Mouse (Mus musculus) CH12.LX (cell line): ENCODE results near the gene Slc17a9. TPM values are rescaled to one million over a fixed set of nuclear protein-coding genes. Genes with fewer than 3 reads are reported as not detected.

Experiments used
- DNase-seq: peaks from one replicate; pipeline ENCODE4 v3.0.0-alpha.2; 2013; ENCODE audit errors: extremely low read depth
- H3K27ac ChIP-seq: 2 replicates; pipeline ENCODE4 v1.5.1; 2012; ENCODE audit warnings: low read depth, mild to moderate bottlenecking, control low read depth, moderate library complexity; ENCODE audit not compliant: insufficient read depth
- H3K27me3 ChIP-seq: replicated peaks from 2 replicates; pipeline ENCODE3; 2012; ENCODE audit warnings: inconsistent platforms
- H3K36me3 ChIP-seq, 2 experiments: replicated peaks in 1 of 2; 2 replicates each; pipeline versions ENCODE3 to v1.6.1; 2012; ENCODE audit warnings: inconsistent platforms in 1 of 2, low read length in 1 of 2, mild to moderate bottlenecking in 1 of 2, mixed read lengths in 1 of 2, moderate library complexity in 1 of 2; ENCODE audit not compliant: control insufficient read depth in 1 of 2, insufficient read depth in 1 of 2
- H3K4me1 ChIP-seq, 2 experiments: 2 replicates each; pipeline ENCODE4 v1.6.1; 2012; ENCODE audit warnings: inconsistent platforms in 1 of 2, moderate library complexity in 1 of 2; ENCODE audit not compliant: insufficient read depth in 2 of 2, control insufficient read depth in 1 of 2
- H3K4me2 ChIP-seq: 2 replicates; pipeline ENCODE4 v1.6.1; 2012; ENCODE audit warnings: low read depth, mild to moderate bottlenecking, control low read depth; ENCODE audit not compliant: poor library complexity, insufficient read depth, severe bottlenecking
- H3K4me3 ChIP-seq, 3 experiments: fragments of 150-350 bp in 1 of 3; sonication (generic) in 1 of 3; replicated peaks in 1 of 3; 2 replicates each; pipeline versions ENCODE3 to v1.5.1; 2011 to 2012; ENCODE audit warnings: low read depth in 2 of 3, low read length in 2 of 3, mild to moderate bottlenecking in 2 of 3, moderate library complexity in 2 of 3, control low read depth in 1 of 3, improper control_type of control experiment in 1 of 3, inconsistent platforms in 1 of 3, mixed read lengths in 1 of 3; ENCODE audit not compliant: poor library complexity in 1 of 3
- H3K79me2 ChIP-seq: replicated peaks from 2 replicates; pipeline ENCODE4 v1.6.1; 2012; ENCODE audit warnings: mild to moderate bottlenecking, moderate library complexity; ENCODE audit not compliant: control insufficient read depth, poor library complexity, insufficient read depth, severe bottlenecking; ENCODE audit errors: extremely low read depth
- H3K9ac ChIP-seq: 2 replicates; pipeline ENCODE4 v1.6.1; 2012; ENCODE audit warnings: low read depth, mild to moderate bottlenecking, control low read depth, moderate library complexity; ENCODE audit not compliant: insufficient read depth
- H3K9me3 ChIP-seq: replicated peaks from 2 replicates; pipeline ENCODE3; 2012; ENCODE audit warnings: low read length, inconsistent platforms, mixed read lengths
- CHD2 ChIP-seq: IDR thresholded peaks from 2 replicates; pipeline ENCODE4 v1.6.1; 2011; ENCODE audit warnings: low read length, improper control_type of control experiment
- CTCF ChIP-seq, 2 experiments: IDR thresholded peaks in 1 of 2; conservative IDR thresholded peaks in 1 of 2; 2 replicates each; pipeline ENCODE4 v1.5.1; 2011 to 2012; ENCODE audit warnings: low read depth in 2 of 2, low read length in 2 of 2, improper control_type of control experiment in 1 of 2, inconsistent platforms in 1 of 2, mild to moderate bottlenecking in 1 of 2, moderate library complexity in 1 of 2
- E2F4 ChIP-seq: IDR thresholded peaks from 2 replicates; pipeline ENCODE4 v1.6.1; 2011; ENCODE audit warnings: low read depth, low read length, improper control_type of control experiment; ENCODE audit not compliant: insufficient replicate concordance
- ELF1 ChIP-seq: IDR thresholded peaks from 2 replicates; pipeline ENCODE4 v1.6.1; 2014; ENCODE audit warnings: low read depth, mild to moderate bottlenecking, inconsistent platforms, low read length, improper control_type of control experiment
- GABPA ChIP-seq: IDR thresholded peaks from 2 replicates; pipeline ENCODE4 v1.6.1; 2012; ENCODE audit warnings: low read depth, low read length, improper control_type of control experiment, inconsistent platforms; ENCODE audit not compliant: insufficient replicate concordance
- HCFC1 ChIP-seq: IDR thresholded peaks from 2 replicates; pipeline ENCODE4 v1.6.1; 2012; ENCODE audit warnings: low read depth, mild to moderate bottlenecking, inconsistent platforms, low read length, improper control_type of control experiment
- IRF4 ChIP-seq: IDR thresholded peaks from 2 replicates; pipeline ENCODE4 v1.6.1; 2014; ENCODE audit warnings: low read depth, mild to moderate bottlenecking, inconsistent platforms, low read length, improper control_type of control experiment
- JUN ChIP-seq: IDR thresholded peaks from 2 replicates; pipeline ENCODE4 v1.6.1; 2011; ENCODE audit warnings: low read depth, mild to moderate bottlenecking, low read length, improper control_type of control experiment, moderate library complexity; ENCODE audit not compliant: insufficient read depth
- JUND ChIP-seq: conservative IDR thresholded peaks from 2 replicates; pipeline ENCODE4 v1.6.1; 2011; ENCODE audit warnings: low read depth, low read length, improper control_type of control experiment
- KAT2A ChIP-seq: IDR thresholded peaks from 2 replicates; pipeline ENCODE4 v1.6.1; 2012; ENCODE audit warnings: low read length, improper control_type of control experiment, inconsistent platforms; ENCODE audit not compliant: insufficient replicate concordance
- MAX ChIP-seq: IDR thresholded peaks from 2 replicates; pipeline ENCODE4 v1.6.1; 2011; ENCODE audit warnings: low read length, improper control_type of control experiment
- MEF2A ChIP-seq: IDR thresholded peaks from 2 replicates; pipeline ENCODE4 v1.6.1; 2014; ENCODE audit warnings: low read depth, mild to moderate bottlenecking, inconsistent platforms, low read length, improper control_type of control experiment, borderline replicate concordance
- MYC ChIP-seq: IDR thresholded peaks from 2 replicates; pipeline ENCODE4 v1.6.1; 2011; ENCODE audit warnings: low read depth, mild to moderate bottlenecking, improper control_type of control experiment, low read length
- NRF1 ChIP-seq: IDR thresholded peaks from 2 replicates; pipeline ENCODE4 v1.6.1; 2014; ENCODE audit warnings: low read depth, mild to moderate bottlenecking, inconsistent platforms, low read length, improper control_type of control experiment, moderate library complexity
- POLR2A ChIP-seq: IDR thresholded peaks from 2 replicates; pipeline ENCODE4 v1.6.1; 2011; ENCODE audit warnings: low read depth, mild to moderate bottlenecking, improper control_type of control experiment, low read length
- POLR2AphosphoS2 ChIP-seq: IDR thresholded peaks from 2 replicates; pipeline ENCODE4 v1.6.1; 2011; ENCODE audit warnings: low read depth, low read length, improper control_type of control experiment
- RAD21 ChIP-seq: IDR thresholded peaks from 2 replicates; pipeline ENCODE4 v1.6.1; 2011; ENCODE audit warnings: low read depth, mild to moderate bottlenecking, low read length, improper control_type of control experiment, moderate library complexity
- RCOR1 ChIP-seq: conservative IDR thresholded peaks from 2 replicates; pipeline ENCODE4 v1.6.1; 2012; ENCODE audit warnings: low read depth, mild to moderate bottlenecking, inconsistent platforms, low read length, improper control_type of control experiment
- SMC3 ChIP-seq: IDR thresholded peaks from 2 replicates; pipeline ENCODE4 v1.6.1; 2011; ENCODE audit warnings: low read depth, low read length, improper control_type of control experiment
- UBTF ChIP-seq: IDR thresholded peaks from 2 replicates; pipeline ENCODE4 v1.6.1; 2012; ENCODE audit warnings: low read depth, mild to moderate bottlenecking, inconsistent platforms, low read length, improper control_type of control experiment, moderate library complexity
- ZKSCAN1 ChIP-seq: IDR thresholded peaks from 2 replicates; pipeline ENCODE4 v1.6.1; 2012; ENCODE audit warnings: low read depth, inconsistent platforms, low read length, improper control_type of control experiment, borderline replicate concordance
- dilution Hi-C: fragments of 300-500 bp; cut with MboI; formaldehyde crosslinking; loops from 2 replicates; pipeline ENCODE4 v1.14.3; 2020; ENCODE audit warnings: low sequenced_read_pairs; ENCODE audit not compliant: extremely low pct_unique_long_range_greater_than_20kb, extremely low pct_ligation_motif_present
- in situ Hi-C: fragments of 300-500 bp; cut with MboI; formaldehyde crosslinking; loops from 3 replicates; pipeline ENCODE4 v1.14.3; 2019; ENCODE audit warnings: low sequenced_read_pairs, low pct_ligation_motif_present, low pct_unique_long_range_greater_than_20kb, mixed read lengths
- polyA plus RNA-seq: library from polyadenylated mRNA; unstranded; fragments of >175 nt; gene quantifications from 2 replicates; pipeline ENCODE4 v1.2.1, GENCODE M21; 2012; ENCODE audit warnings: low read depth; ENCODE audit not compliant: insufficient read length
- total RNA-seq, 2 experiments: library from RNA; depleted of rRNA; stranded (reverse); fragments of 300-350 nt in 1 of 2; fragments of >200 nt in 1 of 2; gene quantifications; 2 replicates each; pipeline ENCODE4 v1.2.3; 2012 to 2014

Gene Slc17a9
- total and polyA plus RNA-seq, 3 experiments: 7.2 to 23.7 (median 13.4) TPM

GRCm38 (mm10) chr2:180700457-180700856 lies 24.6 kb upstream of the Slc17a9 start:
- dilution Hi-C loops (no loop called here), in situ Hi-C loops (loop anchor here (25.0 kb wide), 1 partner anchor 662 kb away; the partner anchor contains the start of genes Arfrp1 and Zgpat)
- peak overlapping the region; percentile 99 for H3K9ac ChIP-seq
- peak overlapping the region; percentile 99 for H3K4me2 ChIP-seq
- H3K27ac ChIP-seq: no peak overlapping the region
- H3K9me3 ChIP-seq: no peaks in the 10 kb centered on the region
- H3K4me1 ChIP-seq: peaks cover 28 to 77% of the 10 kb centered on the region in 2 experiments
- peaks cover 92% of the 10 kb centered on the region for H3K79me2 ChIP-seq
- no peak for TF ChIP-seq KAT2A
- TF ChIP-seq RCOR1: no peak
- TF ChIP-seq POLR2AphosphoS2: no peak
- TF ChIP-seq RAD21: no peak
- TF ChIP-seq IRF4: no peak
- TF ChIP-seq CTCF (conservative IDR thresholded peaks at IDR 0.05 in 1 of 2, IDR thresholded peaks at IDR 0.05 in 1 of 2; ENCODE audit: low read depth in 2 of 2, low read length in 2 of 2): no peak
- no peak for TF ChIP-seq E2F4
- no peak for TF ChIP-seq NRF1
- TF ChIP-seq HCFC1: no peak
- no peak for TF ChIP-seq SMC3
- TF ChIP-seq POLR2A: no peak
- TF ChIP-seq GABPA: no peak
- TF ChIP-seq MYC: no peak
- no peak for TF ChIP-seq ZKSCAN1
- no peak for TF ChIP-seq ELF1
- no peak for TF ChIP-seq MEF2A
- TF ChIP-seq UBTF: no peak
- TF ChIP-seq CHD2: no peak
- H3K4me3 ChIP-seq: peak overlapping the region; percentile 63 to 92 (median 79)
- H3K27me3 ChIP-seq: no peaks in the 10 kb centered on the region
- DNase-seq: no peak
- peaks cover 0 to 14% of the 10 kb centered on the region in 2 experiments for H3K36me3 ChIP-seq

GRCm38 (mm10) chr2:180701053-180701766 lies 23.9 kb upstream of the Slc17a9 start:
- dilution Hi-C loops: no loop called here
- DNase-seq: no peak
- H3K4me1 ChIP-seq: peaks cover 24 to 77% of the 10 kb centered on the region in 2 experiments

More at GRCm38 (mm10) chr2:180701053-180701766, 23.9 kb upstream of the Slc17a9 start:
- in situ Hi-C loops: loop anchor here (25.0 kb wide), 1 partner anchor 661 kb away; the partner anchor contains the start of genes Arfrp1 and Zgpat
- Histone ChIP-seq H3K9ac (peak overlapping the region; percentile 99), H3K79me2 (peaks cover 91% of the 10 kb centered on the region), H3K27ac (peak overlapping the region; percentile 23), H3K4me3 (peak overlapping the region; percentile 63 to 92 (median 79)), H3K36me3 (peaks cover 0 to 21% of the 10 kb centered on the region in 2 experiments)
- TF ChIP-seq GABPA (no peak), JUN (no peak), UBTF (no peak), MAX (no peak), JUND (no peak), POLR2A (no peak)
- TF ChIP-seq, all 38 proteins: peak for 0
- Histone ChIP-seq H3K4me2 (peak overlapping the region; percentile 99), H3K9me3 (no peaks in the 10 kb centered on the region), H3K27me3 (no peaks in the 10 kb centered on the region)
